Mouse (Mus musculus) liver, postnatal 0 days (tissue): ENCODE data around the gene Wwox. TPM values are rescaled to one million over a fixed set of nuclear protein-coding genes. Genes with fewer than 3 reads are reported as not detected.

Experiments used
- ATAC-seq: fragments of 200-750 bp; cut with Nextera tagmentation; 2 replicates; pipeline ENCODE4 v1.8.0; 2017; ENCODE audit warnings: mild to moderate bottlenecking, moderate library complexity
- DNase-seq: peaks from one replicate; pipeline ENCODE4 v3.0.0-alpha.2; 2016
- H3K27ac ChIP-seq: fragments of 300-500 bp; sonication (generic); 2 replicates; pipeline ENCODE4 v1.5.1; 2014; ENCODE audit warnings: antibody characterized with exemption, moderate library complexity, mild to moderate bottlenecking, low read depth
- H3K27me3 ChIP-seq: fragments of 300-500 bp; sonication (generic); 2 replicates; pipeline ENCODE4 v1.6.1; 2014; ENCODE audit warnings: low read length, control low read depth, mixed read lengths; ENCODE audit not compliant: insufficient read depth
- H3K36me3 ChIP-seq: fragments of 300-500 bp; sonication (generic); replicated peaks from 2 replicates; pipeline ENCODE4 v1.6.1; 2014; ENCODE audit warnings: mild to moderate bottlenecking, control low read depth, low read length, moderate library complexity, mixed read lengths; ENCODE audit not compliant: insufficient read depth
- H3K4me1 ChIP-seq: fragments of 300-500 bp; sonication (generic); 2 replicates; pipeline ENCODE4 v1.6.1; 2014; ENCODE audit warnings: antibody characterized with exemption, mild to moderate bottlenecking, control low read depth; ENCODE audit not compliant: insufficient read depth
- H3K4me2 ChIP-seq: fragments of 300-500 bp; sonication (generic); 2 replicates; pipeline ENCODE4 v1.6.1; 2014; ENCODE audit warnings: low read depth, mild to moderate bottlenecking, low read length, moderate library complexity, mixed read lengths
- H3K4me3 ChIP-seq: fragments of 300-500 bp; sonication (generic); 2 replicates; pipeline ENCODE4 v1.5.1; 2014; ENCODE audit warnings: low read depth, low read length
- H3K9ac ChIP-seq: fragments of 300-500 bp; sonication (generic); replicated peaks from 2 replicates; pipeline ENCODE4 v1.6.1; 2014; ENCODE audit warnings: mild to moderate bottlenecking, moderate library complexity
- H3K9me3 ChIP-seq: fragments of 300-500 bp; sonication (generic); 2 replicates; pipeline ENCODE4 v1.6.1; 2016; ENCODE audit warnings: mild to moderate bottlenecking, control low read depth, low read length, mixed read lengths
- CTCF ChIP-seq: sonication (generic); IDR thresholded peaks from 2 replicates; pipeline ENCODE4 v1.5.1; 2016; ENCODE audit warnings: antibody characterized with exemption, low read depth
- EP300 ChIP-seq: IDR thresholded peaks from 2 replicates; pipeline ENCODE4 v1.6.1; 2016; ENCODE audit warnings: antibody characterized with exemption, low read depth, mild to moderate bottlenecking
- WGBS: fragments of 180-500 bp; shearing (Covaris S2); extraction: QIAGEN DNeasy Blood & Tissue Kit; methylation state at CpG from one replicate; pipeline ENCODE4 v1.1.7; 2014; ENCODE audit not compliant: insufficient replicate concordance; 5-methylcytosine and 5-hydroxymethylcytosine counted together
- polyA plus RNA-seq: library from polyadenylated mRNA; unstranded; fragments of >200 nt; fragmentation: Nextera tagmentation; extraction: Ambion mirVana; gene quantifications from 2 replicates; pipeline ENCODE4 v1.2.1, GENCODE M21; 2015

Wwox gene
- polyA plus RNA-seq, 1 experiment from 2014 or later: 3.9 TPM

DNA sequence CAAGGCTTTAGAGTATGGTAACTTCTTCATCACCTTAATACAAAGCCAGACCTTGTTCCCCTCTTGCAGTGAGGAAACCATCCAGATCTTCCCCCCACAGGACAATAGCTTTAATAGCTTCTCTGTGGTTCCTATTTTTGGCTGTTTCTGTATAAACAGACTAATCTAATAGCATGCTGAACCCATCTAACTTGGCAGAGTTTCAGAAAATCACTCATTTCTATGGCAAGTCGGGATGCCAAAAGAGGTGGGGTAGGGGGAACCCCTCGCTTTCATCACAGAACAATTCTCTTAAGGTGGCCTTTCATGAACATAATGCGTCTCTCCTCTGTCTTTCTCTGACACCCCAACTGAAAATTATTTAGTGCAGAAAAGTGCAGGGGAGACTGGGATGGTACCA, 433.0 kb downstream of the Wwox start:
- Histone ChIP-seq H3K27me3 (no peaks in the 10 kb centered on the region), H3K9me3 (no peaks in the 10 kb centered on the region), H3K36me3 (no peaks in the 10 kb centered on the region), H3K4me3 (no peak overlapping the region), H3K4me1 (peaks cover 5% of the 10 kb centered on the region), H3K4me2 (no peak overlapping the region), H3K9ac (no peak overlapping the region), H3K27ac (no peak overlapping the region)
- no peak for DNase-seq
- ATAC-seq: no peak
- 73% methylated on average over 3 of the region's 3 CpGs for WGBS
- no peak for TF ChIP-seq CTCF
- no peak for TF ChIP-seq EP300

DNA sequence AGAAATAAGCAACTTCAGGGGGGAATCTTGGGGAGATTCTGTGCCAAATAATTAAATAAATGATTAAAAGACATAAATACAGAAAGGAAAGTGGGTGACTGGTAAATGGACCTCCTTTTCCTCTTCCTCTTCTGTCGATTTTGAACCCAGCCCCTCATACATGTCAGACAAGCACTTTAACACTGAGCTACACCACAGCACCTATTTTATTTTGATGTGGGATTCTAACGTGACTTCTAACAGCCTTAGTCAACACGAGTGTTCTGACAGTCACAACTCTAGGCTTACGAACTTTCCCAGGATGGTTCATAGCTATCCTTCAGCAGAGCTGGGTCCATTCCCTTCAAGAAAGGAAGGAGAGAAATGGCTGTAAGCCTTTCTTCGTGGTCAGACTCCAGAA, 435.7 kb downstream of the Wwox start:
- H3K9ac ChIP-seq: no peak overlapping the region
- no peaks in the 10 kb centered on the region for H3K36me3 ChIP-seq
- no peak overlapping the region for H3K27ac ChIP-seq
- no peak for TF ChIP-seq EP300
- no peak for TF ChIP-seq CTCF
- no peaks in the 10 kb centered on the region for H3K27me3 ChIP-seq
- ATAC-seq (no peak), DNase-seq (no peak)
- no peak overlapping the region for H3K4me2 ChIP-seq
- H3K4me1 ChIP-seq: peaks cover 29% of the 10 kb centered on the region
- H3K9me3 ChIP-seq: no peaks in the 10 kb centered on the region
- 67% methylated on average over 5 of the region's 5 CpGs for WGBS
- H3K4me3 ChIP-seq: no peak overlapping the region

DNA sequence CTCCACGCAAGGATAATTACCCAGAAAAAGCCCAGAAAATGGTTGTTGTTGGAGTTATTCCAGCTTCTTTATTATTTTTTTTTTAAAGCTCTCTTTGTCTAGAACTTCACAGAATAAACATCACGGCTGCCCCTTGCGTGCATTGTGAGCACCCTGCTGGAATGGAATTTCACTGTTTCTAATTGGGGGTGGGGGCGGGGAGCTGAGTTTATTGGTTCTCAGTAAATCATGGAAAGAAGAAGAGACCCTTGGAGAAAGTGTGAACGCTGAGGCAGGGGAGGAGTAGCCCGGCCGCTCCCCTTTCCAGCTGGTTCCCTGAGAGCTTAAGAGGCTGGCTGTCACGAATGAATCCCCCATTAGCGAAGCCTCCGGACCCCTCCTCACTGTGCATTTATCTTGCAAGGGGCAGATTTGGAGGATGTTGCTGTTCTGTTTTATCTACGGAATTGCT, 436.7 kb downstream of the Wwox start:
- 65% methylated on average over 11 of the region's 11 CpGs for WGBS
- Histone ChIP-seq H3K27ac (no peak overlapping the region), H3K4me1 (peaks cover 40% of the 10 kb centered on the region), H3K4me2 (no peak overlapping the region), H3K4me3 (no peak overlapping the region), H3K27me3 (no peaks in the 10 kb centered on the region), H3K36me3 (no peaks in the 10 kb centered on the region), H3K9ac (no peak overlapping the region), H3K9me3 (no peaks in the 10 kb centered on the region)
- DNase-seq (no peak), ATAC-seq (no peak)
- TF ChIP-seq EP300: no peak
- no peak for TF ChIP-seq CTCF

DNA sequence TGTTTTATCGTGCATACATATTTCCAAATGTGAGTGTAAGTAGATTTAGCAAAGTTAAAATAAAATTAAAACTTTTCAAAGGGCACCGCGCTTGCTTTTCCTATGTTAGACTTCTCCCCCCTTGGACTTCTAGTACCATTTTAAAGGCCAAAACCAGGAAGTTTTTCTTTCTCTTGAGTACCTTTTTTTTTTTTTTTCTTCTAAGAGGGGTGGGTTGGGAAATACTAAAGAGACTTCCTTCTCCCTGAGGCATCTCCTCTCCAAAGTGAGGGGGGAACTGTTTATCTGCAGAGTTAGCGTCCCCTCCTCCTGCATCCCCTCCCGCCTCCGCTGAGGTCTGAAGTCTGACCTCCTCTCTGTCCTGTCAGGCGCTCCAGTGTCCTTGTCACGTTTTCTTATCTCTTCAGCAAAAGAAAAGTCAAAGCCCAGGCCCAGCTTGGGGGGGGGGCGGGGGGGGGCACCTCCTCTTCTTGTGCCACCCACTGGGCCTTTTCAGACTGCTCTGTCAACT, 437.3 kb downstream of the Wwox start:
- no peak for DNase-seq
- no peak for ATAC-seq
- Histone ChIP-seq H3K4me1 (peaks cover 45% of the 10 kb centered on the region), H3K9me3 (no peaks in the 10 kb centered on the region), H3K36me3 (no peaks in the 10 kb centered on the region), H3K4me3 (no peak overlapping the region), H3K27ac (no peak overlapping the region), H3K27me3 (no peaks in the 10 kb centered on the region), H3K4me2 (no peak overlapping the region), H3K9ac (no peak overlapping the region)
- TF ChIP-seq CTCF: no peak
- TF ChIP-seq EP300: no peak
- 33% methylated on average over 9 of the region's 9 CpGs for WGBS

DNA sequence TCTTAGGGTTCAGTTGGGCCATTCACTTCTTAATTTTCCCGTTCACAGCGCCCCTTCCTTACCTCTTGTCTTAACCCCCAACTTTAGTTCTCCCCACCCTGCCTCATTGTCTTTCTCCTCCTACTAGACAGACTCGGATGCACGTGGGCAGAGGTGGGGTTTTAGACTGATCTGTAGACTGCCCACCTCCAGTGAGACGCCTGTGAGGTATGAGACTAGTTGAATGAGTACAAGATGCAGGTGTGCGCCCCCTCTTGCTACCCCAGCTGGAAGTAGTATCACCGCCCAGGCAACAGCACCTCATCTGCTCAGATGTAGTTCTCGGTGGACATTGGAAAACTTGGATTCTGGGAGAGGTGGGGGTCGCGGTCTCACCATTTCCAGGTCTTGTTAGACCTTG, 437.8 kb downstream of the Wwox start:
- H3K36me3 ChIP-seq: no peaks in the 10 kb centered on the region
- H3K9me3 ChIP-seq: no peaks in the 10 kb centered on the region
- DNase-seq: no peak
- TF ChIP-seq EP300: no peak
- TF ChIP-seq CTCF: no peak
- no peak overlapping the region for H3K9ac ChIP-seq
- H3K4me1 ChIP-seq: peaks cover 49% of the 10 kb centered on the region
- WGBS: 67% methylated on average over 10 of the region's 10 CpGs
- H3K4me3 ChIP-seq: no peak overlapping the region
- no peak overlapping the region for H3K27ac ChIP-seq
- no peaks in the 10 kb centered on the region for H3K27me3 ChIP-seq
- H3K4me2 ChIP-seq: no peak overlapping the region
- ATAC-seq: no peak

DNA sequence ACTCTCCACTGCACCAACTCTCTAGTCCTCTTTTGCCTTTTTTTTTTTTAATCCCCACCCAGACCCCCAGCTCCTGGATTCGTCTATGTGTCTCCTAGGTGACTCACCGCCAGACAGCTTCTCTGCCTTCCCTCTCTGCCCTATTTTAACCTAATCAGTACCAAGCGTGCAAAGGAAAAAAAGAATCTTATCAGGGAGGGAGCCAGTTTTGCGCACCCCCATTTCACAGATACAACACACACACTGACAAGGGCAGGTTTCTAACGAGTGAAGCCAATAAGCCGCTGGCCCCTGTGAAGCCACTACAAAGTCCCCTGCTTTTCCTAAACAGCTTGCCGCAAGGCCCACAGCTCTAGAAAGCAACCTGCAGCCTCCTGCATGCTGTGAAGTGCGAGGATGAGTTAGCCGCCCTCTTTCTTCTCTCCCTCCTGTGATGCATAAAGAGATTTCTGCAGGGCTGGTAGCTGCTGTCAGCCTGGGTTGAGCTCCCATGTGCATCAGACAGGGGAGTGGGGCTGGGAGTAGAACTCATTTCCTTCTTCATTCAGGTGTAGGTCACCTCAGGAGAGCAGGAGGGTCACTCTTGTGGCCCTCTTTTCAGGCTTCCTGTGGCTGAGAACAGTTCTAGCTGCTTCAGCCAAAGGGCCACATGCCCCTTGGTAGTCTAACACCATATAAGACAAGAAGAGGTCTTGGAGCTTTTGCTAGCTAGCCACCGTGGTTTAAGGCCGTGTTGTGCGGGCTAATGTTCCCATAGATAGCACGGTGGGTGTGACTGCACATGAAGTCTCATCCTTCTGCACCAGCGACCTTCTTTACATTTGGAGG, 439.2 kb downstream of the Wwox start:
- no peaks in the 10 kb centered on the region for H3K27me3 ChIP-seq
- WGBS: 48% methylated on average over 14 of the region's 14 CpGs
- H3K27ac ChIP-seq: peak overlapping the region; percentile 69
- no peaks in the 10 kb centered on the region for H3K9me3 ChIP-seq
- DNase-seq (no peak), ATAC-seq (peak; percentile 39)
- H3K4me3 ChIP-seq: no peak overlapping the region
- peak overlapping the region; percentile 53 for H3K4me2 ChIP-seq
- peak overlapping the region; percentile 2; the same call in 1 of the 2 replicates for H3K9ac ChIP-seq
- TF ChIP-seq CTCF: no peak
- no peak for TF ChIP-seq EP300
- H3K4me1 ChIP-seq: peaks cover 54% of the 10 kb centered on the region
- no peaks in the 10 kb centered on the region for H3K36me3 ChIP-seq
